In genomic region chr16:3350668-3351507, GRCm38 (mm10) we compare ENCODE assay signal across 8 mouse cellular contexts.
DNase-seq lines count a peak whose midpoint lies in the region; ATAC-seq lines count a peak whose summit lies in the region.
"Not testable (repeated sequence)": the region's sequence is repeated elsewhere in the genome, so short reads cannot be mapped to it uniquely, and the experiment has no call there.

No protein-coding gene starts in this region.

- not testable (repeated sequence) for H3K4me2 ChIP-seq in hindbrain, embryonic 15.5 days; limb, embryonic 12.5 days; neural tube, embryonic 13.5 days

- H3K9ac ChIP-seq in hindbrain, embryonic 15.5 days; limb, embryonic 12.5 days (replicated peaks); neural tube, embryonic 13.5 days: not testable (repeated sequence)

- ATAC-seq in frontal cortex, adult (ENCODE audit: low TSS enrichment), result peak; percentile 81
- peak; percentile 90 for ATAC-seq in hindbrain, embryonic 15.5 days (ENCODE audit: low FRiP score, low read depth)
- ATAC-seq in limb, embryonic 12.5 days (ENCODE audit: insufficient number of reproducible peaks, insufficient read depth, low FRiP score, low TSS enrichment, low read depth), result peak; percentile 94
- ATAC-seq in megakaryocyte, adult 5-6 weeks (ENCODE audit: poor library complexity, severe bottlenecking), result peak; percentile 85
- peak; percentile 83 for ATAC-seq in neural tube, embryonic 13.5 days (ENCODE audit: low read depth)

- 75% methylated on average over 7 of the region's 7 CpGs for WGBS in embryonic facial prominence, embryonic 10.5 days
- WGBS in hindbrain, embryonic 15.5 days, result 73% methylated on average over 7 of the region's 7 CpGs
- WGBS in limb, embryonic 12.5 days, result 74% methylated on average over 7 of the region's 7 CpGs
- WGBS in neural tube, embryonic 13.5 days, result 74% methylated on average over 7 of the region's 7 CpGs

- H3K4me1 ChIP-seq in embryonic facial prominence, embryonic 10.5 days; hindbrain, embryonic 15.5 days (replicated peaks); limb, embryonic 12.5 days (replicated peaks); neural tube, embryonic 13.5 days (replicated peaks): not testable (repeated sequence)

- H3K4me3 ChIP-seq in embryonic facial prominence, embryonic 10.5 days; hindbrain, embryonic 15.5 days; limb, embryonic 12.5 days (replicated peaks); neural tube, embryonic 13.5 days: not testable (repeated sequence)

- not testable (repeated sequence) for H3K27me3 ChIP-seq in embryonic facial prominence, embryonic 10.5 days (replicated peaks; ENCODE audit: low read depth, poor library complexity, severe bottlenecking); hindbrain, embryonic 15.5 days; limb, embryonic 12.5 days; neural tube, embryonic 13.5 days

- DNase-seq in 3134 (ENCODE audit: extremely low read depth, insufficient read length, low spot score) (peak; percentile 57), R1 (ENCODE audit: low read depth, low spot score) (peak; percentile 87)
- peak; percentile 20 for DNase-seq in embryonic facial prominence, embryonic 10.5 days (ENCODE audit: low spot score)

- H3K9me3 ChIP-seq in embryonic facial prominence, embryonic 10.5 days; hindbrain, embryonic 15.5 days; limb, embryonic 12.5 days; neural tube, embryonic 13.5 days: not testable (repeated sequence)

- not testable (repeated sequence) for H3K27ac ChIP-seq in embryonic facial prominence, embryonic 10.5 days (replicated peaks); hindbrain, embryonic 15.5 days (replicated peaks); limb, embryonic 12.5 days; neural tube, embryonic 13.5 days (replicated peaks)

- not testable (repeated sequence) for H3K36me3 ChIP-seq in embryonic facial prominence, embryonic 10.5 days (replicated peaks); hindbrain, embryonic 15.5 days; limb, embryonic 12.5 days; neural tube, embryonic 13.5 days

Comparison
In these comparisons a context has a peak if more than half of its experiments do, and no peak if none do; other contexts are left out.
1. DNase-seq: peak in every context shown above with its lines; median percentile 87 in R1; 57 in 3134; 20 in embryonic facial prominence, embryonic 10.5 days.